Mouse (Mus musculus) macrophage (primary cell): ENCODE measurements at regions not wholly inside any gene's neighbourhood (a gene's known extent, or its start where the extent isn't known, plus 50 kb on each side); places are given as distances from the start of the nearest gene placed in this dataset.

Experiments used
- H3K27ac ChIP-seq: fragments of 350-480 bp; formaldehyde crosslinking; 2 replicates; pipeline ENCODE4 v1.9.0; 2021
- H3K36me3 ChIP-seq: fragments of 350-480 bp; formaldehyde crosslinking; 2 replicates; pipeline ENCODE4 v1.9.0; 2021; ENCODE audit errors: inconsistent target
- H3K4me3 ChIP-seq: fragments of 350-480 bp; formaldehyde crosslinking; 2 replicates; pipeline ENCODE4 v1.9.0; 2021; ENCODE audit errors: inconsistent target
- H3K79me2 ChIP-seq: fragments of 350-480 bp; formaldehyde crosslinking; 2 replicates; pipeline ENCODE4 v1.9.0; 2021; ENCODE audit errors: inconsistent target
- WGBS: methylation state at CpG from one replicate; pipeline ENCODE4 v1.1.7; 2026; ENCODE audit warnings: inconsistent platforms; ENCODE audit not compliant: missing documents; 5-methylcytosine and 5-hydroxymethylcytosine counted together

DNA sequence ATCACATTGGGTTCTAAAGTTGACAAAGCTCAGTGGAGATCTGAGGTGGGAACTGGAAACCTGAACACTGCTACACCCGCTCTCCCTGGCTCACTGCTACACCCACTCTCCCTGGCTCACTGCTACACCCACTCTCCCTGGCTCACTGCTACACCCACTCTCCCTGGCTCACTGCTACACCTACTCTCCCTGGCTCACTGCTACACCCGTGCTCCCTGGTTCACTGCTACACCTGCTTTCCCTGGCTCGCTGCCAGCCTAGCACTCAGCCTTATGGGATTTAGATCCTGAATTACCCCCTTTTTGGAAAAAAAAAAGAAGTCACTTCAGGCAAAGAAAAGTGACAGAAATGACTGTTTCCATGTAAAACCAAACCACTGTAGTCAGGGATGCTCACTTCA lies 75.2 kb upstream of the Serbp1 start:
- WGBS = 78% methylated on average over 3 of the region's 3 CpGs
- H3K36me3 ChIP-seq = no peaks in the 10 kb centered on the region
- H3K4me3 ChIP-seq = no peak overlapping the region
- no peaks in the 10 kb centered on the region for H3K79me2 ChIP-seq
- H3K27ac ChIP-seq = no peak overlapping the region

DNA sequence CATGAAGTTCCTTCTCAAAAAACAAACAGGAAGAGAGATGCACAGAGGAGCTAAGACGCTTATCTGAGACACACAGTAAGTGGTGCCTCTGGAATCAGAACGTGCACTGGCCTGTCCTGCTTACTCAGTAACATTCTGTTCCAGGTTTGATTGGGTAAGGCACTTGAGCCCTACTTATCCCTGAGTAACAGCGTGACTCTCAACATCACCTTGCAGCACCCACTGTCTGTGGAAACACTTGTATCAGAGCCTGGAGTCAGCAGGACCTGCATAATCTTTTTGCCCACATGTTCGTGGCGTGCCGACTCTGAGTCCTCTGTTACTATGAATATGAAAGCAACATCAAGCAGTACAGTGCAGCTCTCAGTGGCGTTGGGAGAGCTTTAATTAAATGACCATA lies 76.4 kb upstream of the Serbp1 start:
- no peaks in the 10 kb centered on the region for H3K36me3 ChIP-seq
- H3K27ac ChIP-seq = no peak overlapping the region
- 87% methylated on average over 7 of the region's 7 CpGs for WGBS
- H3K4me3 ChIP-seq = no peak overlapping the region
- H3K79me2 ChIP-seq = no peaks in the 10 kb centered on the region

DNA sequence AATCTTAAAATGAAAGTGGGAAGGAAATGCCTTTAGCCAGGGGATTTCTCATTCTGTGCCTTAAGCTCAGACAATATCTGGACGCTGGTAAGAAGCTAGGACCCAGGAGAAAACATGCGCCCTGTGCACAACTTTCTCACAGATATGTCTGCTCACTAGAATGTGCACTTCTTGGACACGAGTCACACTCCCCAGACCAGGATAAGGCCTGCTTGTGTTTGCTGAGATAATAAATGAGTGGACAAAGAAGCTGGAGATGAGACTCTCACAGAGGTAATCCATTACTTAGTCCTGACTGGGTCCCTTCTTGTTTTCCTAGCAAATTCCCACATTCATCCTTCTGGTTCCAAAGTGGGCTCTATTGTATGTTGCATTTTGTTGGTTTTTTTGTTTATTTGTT lies 77.4 kb upstream of the Serbp1 start:
- Histone ChIP-seq H3K27ac (no peak overlapping the region), H3K36me3 (no peaks in the 10 kb centered on the region), H3K79me2 (no peaks in the 10 kb centered on the region), H3K4me3 (no peak overlapping the region)
- WGBS = 86% methylated on average over 3 of the region's 3 CpGs

DNA sequence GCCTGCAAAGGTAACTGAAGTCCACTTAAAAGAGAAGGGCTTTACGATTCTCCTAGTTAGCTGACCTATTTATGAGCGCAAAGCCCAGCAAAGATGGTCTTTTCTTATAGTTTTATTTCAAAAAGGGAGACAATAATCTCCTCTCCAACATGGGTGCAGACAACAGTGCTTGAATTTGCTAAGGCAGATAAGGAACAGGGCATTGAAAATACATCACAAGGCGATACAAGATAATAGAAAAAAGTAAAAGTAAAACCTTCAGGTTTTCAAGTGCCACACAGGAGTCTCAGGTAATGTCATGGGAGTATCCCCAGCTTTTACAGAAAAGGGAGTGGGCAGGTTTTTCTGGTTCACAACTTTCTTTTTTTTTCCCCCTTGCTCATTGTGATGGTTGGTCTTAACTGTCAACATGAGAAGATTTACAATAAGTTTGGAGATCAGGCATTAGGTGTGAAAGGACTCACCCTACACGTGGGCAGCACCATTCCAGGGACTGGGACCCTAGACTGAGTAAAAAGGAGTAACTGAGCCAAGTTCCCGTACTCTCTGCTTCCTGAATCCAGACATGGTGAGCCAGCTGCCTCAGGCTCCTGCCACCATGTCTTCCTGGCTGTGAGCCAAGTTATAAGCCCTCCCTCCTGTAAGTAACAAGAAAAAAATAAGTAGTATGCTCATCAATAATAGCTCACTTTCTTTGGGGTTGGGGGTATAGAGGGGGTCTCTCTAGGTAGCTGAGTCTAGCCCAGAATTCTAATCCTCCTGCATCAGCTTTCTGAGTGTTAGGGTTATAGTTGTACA lies 78.1 kb upstream of the Serbp1 start:
- Histone ChIP-seq H3K79me2 (no peaks in the 10 kb centered on the region), H3K4me3 (no peak overlapping the region), H3K36me3 (no peaks in the 10 kb centered on the region), H3K27ac (no peak overlapping the region)
- WGBS = 94% methylated on average over 5 of the region's 5 CpGs

DNA sequence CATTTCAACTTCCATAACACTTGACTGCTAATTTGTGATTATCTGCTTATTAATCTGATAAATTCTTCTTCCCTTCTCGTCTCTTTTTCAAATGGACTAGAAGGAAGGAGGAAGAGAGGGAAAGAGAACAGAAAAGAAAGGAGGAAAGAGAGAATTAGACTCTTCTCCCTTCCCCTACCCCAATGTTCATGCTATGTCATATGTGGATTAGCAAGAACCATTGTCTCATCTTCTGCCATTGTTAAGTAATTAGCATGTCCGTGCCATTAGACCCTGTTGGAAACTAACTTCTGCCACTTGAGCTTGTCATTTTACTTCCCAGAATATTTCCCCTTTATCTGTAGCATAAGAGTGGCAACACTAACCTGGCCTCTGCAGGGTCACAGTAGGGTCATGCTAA lies 78.8 kb upstream of the Serbp1 start:
- H3K4me3 ChIP-seq = no peak overlapping the region
- 17% methylated on average over 2 of the region's 2 CpGs for WGBS
- no peak overlapping the region for H3K27ac ChIP-seq
- no peaks in the 10 kb centered on the region for H3K36me3 ChIP-seq
- no peaks in the 10 kb centered on the region for H3K79me2 ChIP-seq

DNA sequence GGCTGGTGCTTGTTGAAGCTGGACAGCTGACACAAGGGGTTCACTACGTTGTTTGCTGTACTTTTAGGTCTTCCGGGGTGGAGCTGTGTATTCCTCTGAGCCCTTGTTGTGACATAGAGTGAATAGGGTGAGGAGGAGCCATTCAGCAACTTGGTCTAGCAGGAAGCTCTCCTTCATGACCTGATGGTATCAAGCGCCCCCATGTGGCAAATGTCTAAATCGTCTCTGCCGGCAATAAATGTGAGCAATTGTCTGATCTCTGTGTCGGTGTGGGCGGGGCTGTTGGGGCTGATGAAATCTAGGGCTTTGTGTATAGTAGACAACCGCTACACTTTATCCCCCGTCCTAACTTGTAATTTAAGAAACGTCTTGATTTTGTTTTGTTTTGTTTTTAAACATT lies 79.2 kb upstream of the Serbp1 start:
- H3K27ac ChIP-seq = no peak overlapping the region
- WGBS = under 1% methylated on average over 10 of the region's 10 CpGs

DNA sequence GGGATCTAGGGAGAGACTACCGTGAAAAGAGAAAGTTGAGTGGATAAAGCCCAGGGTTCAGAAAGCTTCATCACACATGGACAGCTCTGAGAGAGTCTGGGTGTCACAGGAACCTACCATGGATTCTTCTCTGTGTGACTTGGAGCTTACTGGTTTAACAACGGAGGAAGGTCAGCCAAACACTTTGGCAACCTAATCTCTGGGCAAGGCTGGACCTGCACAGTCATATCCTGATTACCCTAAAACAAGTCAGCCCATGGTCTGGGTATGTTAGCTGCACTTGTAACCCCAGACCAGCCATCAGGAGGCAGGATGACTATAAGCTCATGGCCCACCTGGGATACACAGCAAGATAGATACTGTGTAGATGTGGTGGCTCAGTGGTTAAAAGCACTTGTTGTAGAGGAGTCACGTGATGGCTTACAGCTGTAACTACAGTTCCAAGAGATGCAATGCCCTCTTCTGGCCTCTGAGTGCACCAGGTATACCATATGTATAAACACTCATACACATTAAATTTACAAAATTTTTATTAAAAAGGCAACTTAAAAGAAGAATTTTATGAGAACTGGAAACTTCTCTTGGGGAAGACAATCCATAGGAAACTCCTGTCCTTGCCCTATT lies 85.0 kb upstream of the Serbp1 start:
- 75% methylated on average over 3 of the region's 3 CpGs for WGBS
- H3K36me3 ChIP-seq = no peaks in the 10 kb centered on the region
- no peak overlapping the region for H3K27ac ChIP-seq
- H3K4me3 ChIP-seq = no peak overlapping the region
- H3K79me2 ChIP-seq = no peaks in the 10 kb centered on the region

More for the DNA sequence above, 79.2 kb upstream of the Serbp1 start:
- H3K36me3 ChIP-seq = no peaks in the 10 kb centered on the region
- H3K79me2 ChIP-seq = no peaks in the 10 kb centered on the region
- no peak overlapping the region for H3K4me3 ChIP-seq

DNA sequence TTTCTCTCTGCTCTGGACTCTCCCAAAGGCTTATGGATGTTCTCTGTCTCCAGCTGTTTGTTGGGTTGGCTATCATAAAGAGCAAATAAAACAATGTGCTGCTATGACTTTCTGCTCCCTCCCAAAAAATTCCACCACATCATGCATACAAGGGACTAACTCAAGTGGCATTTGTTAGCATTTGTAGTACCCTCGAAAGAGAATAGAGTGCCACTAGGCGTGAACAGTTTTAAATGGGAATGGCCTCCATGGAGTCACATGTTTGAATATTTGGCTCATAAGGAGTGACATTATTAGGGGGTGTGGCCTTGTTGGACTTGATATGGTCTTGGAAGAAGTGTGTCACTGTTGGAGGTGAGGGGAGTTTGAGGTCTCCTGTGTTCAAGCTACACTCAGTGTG lies 86.5 kb upstream of the Serbp1 start:
- WGBS = 100% methylated on average over 2 of the region's 2 CpGs
- no peak overlapping the region for H3K4me3 ChIP-seq
- H3K36me3 ChIP-seq = no peaks in the 10 kb centered on the region
- no peaks in the 10 kb centered on the region for H3K79me2 ChIP-seq
- H3K27ac ChIP-seq = no peak overlapping the region

DNA sequence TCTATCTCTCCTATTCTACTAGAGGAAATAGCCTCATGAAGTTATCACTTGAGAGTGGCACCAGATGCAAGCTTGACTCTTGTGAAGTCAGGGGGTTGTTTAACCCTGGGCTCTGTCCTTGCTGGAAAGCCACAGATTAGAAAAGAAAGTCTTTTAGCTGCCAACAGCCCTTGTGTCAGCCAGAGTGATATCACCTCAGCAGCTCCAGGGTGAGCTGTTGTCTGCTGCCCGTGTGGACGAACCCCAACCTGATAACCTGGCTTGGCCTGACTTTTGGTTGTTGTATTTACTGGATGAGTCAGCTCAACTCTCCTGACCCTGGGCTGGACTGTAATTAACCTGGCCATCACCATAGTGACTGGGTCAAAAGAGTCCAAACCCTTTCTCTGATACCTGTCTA lies 88.6 kb upstream of the Serbp1 start:
- no peak overlapping the region for H3K27ac ChIP-seq
- 96% methylated on average over 2 of the region's 2 CpGs for WGBS

DNA sequence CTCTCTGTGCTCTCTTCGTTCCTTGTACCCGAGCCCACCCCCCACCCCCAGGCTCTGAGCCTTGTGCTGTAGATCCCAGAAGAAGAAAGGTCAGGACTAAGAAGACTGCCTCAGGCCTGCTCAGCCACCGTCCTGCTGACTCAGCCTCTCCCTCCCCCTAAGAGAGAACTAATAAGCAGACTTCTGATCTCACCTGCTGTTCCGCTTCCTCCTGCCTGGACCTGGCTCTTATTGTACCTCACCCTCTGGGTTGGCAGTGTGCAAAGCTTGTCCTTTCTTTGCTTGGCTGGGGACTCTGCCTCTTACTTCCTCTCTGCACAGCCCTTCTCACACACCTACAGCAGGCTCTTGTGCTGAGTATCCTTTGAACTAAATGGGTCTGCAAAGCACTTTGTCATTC lies 91.3 kb upstream of the Serbp1 start:
- Histone ChIP-seq H3K4me3 (no peak overlapping the region), H3K36me3 (no peaks in the 10 kb centered on the region), H3K79me2 (no peaks in the 10 kb centered on the region), H3K27ac (no peak overlapping the region)
- WGBS = 27% methylated on average over 4 of the region's 4 CpGs

More for the DNA sequence above, 88.6 kb upstream of the Serbp1 start:
- Histone ChIP-seq H3K36me3 (no peaks in the 10 kb centered on the region), H3K79me2 (no peaks in the 10 kb centered on the region), H3K4me3 (no peak overlapping the region)

DNA sequence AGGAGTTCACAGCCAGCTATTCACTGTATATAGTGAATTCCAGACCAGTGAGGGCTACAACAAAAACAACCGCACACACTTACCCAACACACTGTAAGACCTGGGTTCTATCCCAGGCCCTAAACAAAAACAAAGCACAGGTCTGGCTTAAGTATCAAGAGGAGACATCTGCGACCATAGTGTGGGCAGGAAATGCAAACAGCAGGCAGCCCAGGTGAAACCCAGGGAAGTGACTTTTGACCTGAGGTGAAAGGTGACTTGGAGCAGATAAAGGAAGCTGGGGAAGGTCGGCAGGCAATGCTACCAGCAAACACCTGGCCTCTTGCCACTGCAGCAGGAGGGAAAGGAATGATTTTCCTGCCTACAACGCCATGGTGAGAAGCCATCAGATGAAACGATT lies 92.0 kb upstream of the Serbp1 start:
- Histone ChIP-seq H3K36me3 (no peaks in the 10 kb centered on the region), H3K27ac (no peak overlapping the region), H3K79me2 (no peaks in the 10 kb centered on the region), H3K4me3 (no peak overlapping the region)
- 60% methylated on average over 5 of the region's 5 CpGs for WGBS

DNA sequence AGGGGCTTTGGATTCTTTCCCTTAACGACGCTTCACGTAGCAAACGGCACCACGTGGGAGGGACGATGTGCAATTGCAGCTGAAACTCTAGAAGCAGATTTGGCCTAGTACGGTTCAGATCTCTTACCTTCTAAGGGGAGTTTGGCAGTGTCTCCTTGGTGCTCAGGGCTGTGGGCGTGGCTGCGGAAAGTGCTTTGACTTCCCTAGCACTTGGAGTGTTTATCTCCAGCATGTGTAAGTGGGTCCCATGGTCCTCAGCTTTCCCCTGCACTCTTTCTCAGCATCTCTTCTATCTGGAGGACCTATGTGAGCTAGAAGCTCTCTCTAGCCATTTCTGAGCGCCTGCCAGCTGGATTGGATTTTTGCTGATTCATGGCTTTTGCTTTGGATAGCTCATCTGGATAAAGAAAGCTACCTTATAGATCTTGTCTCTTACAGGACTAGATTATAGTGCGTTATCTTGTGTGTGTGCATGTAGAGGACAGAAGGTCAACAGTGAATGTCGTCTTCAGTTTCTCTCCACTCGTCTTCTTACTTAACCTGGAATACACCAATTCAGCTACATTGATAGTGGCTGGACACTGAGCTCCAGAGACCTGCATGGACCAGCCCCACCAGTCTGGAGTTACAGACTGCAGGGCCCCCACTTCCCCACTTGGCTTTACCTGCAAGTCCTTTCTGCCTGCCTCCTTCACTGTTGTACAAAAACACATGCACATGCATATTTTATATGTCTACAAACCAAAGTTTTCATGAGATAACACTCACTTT lies 92.8 kb upstream of the Serbp1 start:
- Histone ChIP-seq H3K27ac (no peak overlapping the region), H3K36me3 (no peaks in the 10 kb centered on the region), H3K79me2 (no peaks in the 10 kb centered on the region), H3K4me3 (no peak overlapping the region)
- 96% methylated on average over 13 of the region's 13 CpGs for WGBS

DNA sequence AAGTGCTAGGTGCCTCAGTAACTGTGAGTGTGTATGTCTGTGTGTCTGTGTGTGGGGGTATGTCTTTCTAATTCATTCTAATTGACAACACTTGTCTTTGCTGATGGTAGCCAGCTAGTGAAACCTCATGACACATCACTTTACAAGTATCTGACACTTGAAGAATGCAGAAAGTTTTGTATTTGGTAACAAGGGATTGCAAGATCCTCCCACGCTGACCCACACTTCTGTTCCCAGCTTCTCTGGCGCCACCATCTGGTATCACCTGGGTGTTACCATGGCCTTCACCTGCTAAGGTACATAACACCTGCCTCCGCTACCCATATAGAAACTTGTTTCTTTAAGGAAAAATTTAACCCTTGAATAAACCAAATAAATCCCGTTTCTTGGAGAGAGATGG lies 95.8 kb upstream of the Serbp1 start:
- WGBS = 43% methylated on average over 4 of the region's 4 CpGs
- Histone ChIP-seq H3K36me3 (no peaks in the 10 kb centered on the region), H3K79me2 (no peaks in the 10 kb centered on the region), H3K27ac (no peak overlapping the region), H3K4me3 (no peak overlapping the region)

DNA sequence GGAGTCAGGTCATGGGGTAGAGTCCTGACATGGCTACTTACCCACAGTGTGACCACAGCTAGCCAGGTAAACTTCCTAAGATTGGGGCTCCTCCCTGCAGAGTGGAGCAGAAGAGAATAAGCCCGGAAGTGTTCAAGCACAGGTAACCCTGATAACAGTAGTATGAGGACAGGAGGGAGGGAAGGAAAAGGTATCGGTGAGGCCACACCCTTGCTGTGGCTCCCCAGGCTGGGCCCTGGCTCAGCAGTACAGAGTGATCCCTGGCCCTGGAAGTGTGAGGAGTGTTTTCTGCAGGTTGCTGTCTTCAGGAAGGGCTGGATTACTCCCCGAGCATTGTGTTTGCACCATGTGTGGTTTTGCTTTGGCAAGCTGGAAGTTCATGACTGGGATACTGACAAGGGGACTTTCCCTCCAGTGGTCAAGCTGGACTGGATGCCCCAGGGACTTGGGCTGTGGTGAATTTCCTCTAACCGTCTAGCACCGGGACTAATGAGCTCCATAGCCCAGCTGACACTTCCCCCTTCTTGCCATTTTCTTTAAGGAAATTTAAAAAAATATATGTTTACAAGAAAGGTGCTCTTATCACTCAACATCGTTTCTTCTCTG lies 97.2 kb upstream of the Serbp1 start:
- 48% methylated on average over 5 of the region's 6 CpGs for WGBS
- H3K4me3 ChIP-seq = no peak overlapping the region
- no peak overlapping the region for H3K27ac ChIP-seq
- no peaks in the 10 kb centered on the region for H3K36me3 ChIP-seq
- H3K79me2 ChIP-seq = no peaks in the 10 kb centered on the region

DNA sequence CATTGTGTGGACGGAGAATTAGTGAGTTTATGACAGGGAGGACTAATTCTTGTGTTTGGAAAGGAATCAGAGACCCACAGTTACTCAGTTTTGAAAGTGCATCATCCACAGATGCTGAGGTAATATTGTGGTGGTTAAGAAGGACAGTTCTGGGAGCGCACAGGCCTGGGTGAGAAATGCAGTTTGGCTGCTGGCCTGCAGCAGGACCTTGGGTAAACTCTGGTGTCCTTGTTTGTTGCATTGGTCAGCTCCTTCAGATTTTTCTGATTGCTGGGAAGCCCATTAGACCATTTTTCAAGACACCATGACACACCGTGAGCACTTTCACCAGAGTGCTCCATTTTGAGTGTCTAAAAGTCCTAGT lies 99.0 kb upstream of the Serbp1 start:
- H3K4me3 ChIP-seq = no peak overlapping the region

More for the DNA sequence above, 99.0 kb upstream of the Serbp1 start:
- no peak overlapping the region for H3K27ac ChIP-seq
- no peaks in the 10 kb centered on the region for H3K36me3 ChIP-seq
- no peaks in the 10 kb centered on the region for H3K79me2 ChIP-seq
- 95% methylated on average over 3 of the region's 3 CpGs for WGBS
